Comparison of ENCODE assay signal across 11 mouse cellular contexts in the genomic region with DNA sequence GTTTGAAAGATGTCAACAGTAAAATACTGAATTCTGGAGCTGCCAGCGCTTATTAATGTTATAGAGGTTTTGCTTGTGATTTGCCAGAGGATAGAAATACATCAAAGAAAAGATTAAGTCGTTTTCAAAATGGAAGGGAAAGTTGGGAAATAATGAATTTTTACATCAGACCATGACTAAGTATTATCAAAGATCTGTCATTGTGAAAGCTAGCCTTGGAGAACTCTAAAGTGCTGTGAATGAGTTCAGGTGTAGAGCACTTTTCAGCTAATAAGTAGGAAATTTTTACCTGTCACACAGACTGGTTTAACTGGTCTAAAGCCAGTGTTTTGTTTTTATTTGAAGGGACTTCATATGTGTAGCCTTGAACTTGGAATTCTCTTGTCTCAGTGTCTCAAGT. TPM values are rescaled to one million over a fixed set of nuclear protein-coding genes. Genes with fewer than 3 reads are reported as not detected.
A peak's percentile ranks its signal among the peaks of the same experiment; 100 is the strongest.
DNase-seq lines count a peak whose midpoint lies in the region; ATAC-seq and TF ChIP-seq lines count a peak whose summit lies in the region.
"Had no signal": no experiment of that assay in that cellular context is flagged by ENCODE, and none has a peak within 500 bp of the region (broad histone marks: within the 10 kb centered on the region; RNA-seq: fewer than 3 reads in every experiment).

No protein-coding gene starts in this region.

- H3K4me1 ChIP-seq in heart, embryonic 15.5 days (replicated peaks) = peaks cover 11% of the 10 kb centered on the region
- H3K4me1 ChIP-seq in embryonic facial prominence, embryonic 10.5 days = peaks cover 29% of the 10 kb centered on the region
- peaks cover 9% of the 10 kb centered on the region for H3K4me1 ChIP-seq in hindbrain, postnatal 0 days (ENCODE audit: insufficient read depth, low read length)
- peaks cover 15% of the 10 kb centered on the region for H3K4me1 ChIP-seq in midbrain, embryonic 14.5 days (ENCODE audit: control insufficient read depth, insufficient read depth, low read length)

- no peak for ATAC-seq in heart, embryonic 15.5 days (replicated peaks; ENCODE audit: insufficient number of reproducible peaks, insufficient read depth, low FRiP score, low read depth)
- no peak for ATAC-seq in hindbrain, postnatal 0 days
- ATAC-seq in midbrain, embryonic 14.5 days (ENCODE audit: low FRiP score, low TSS enrichment) = no peak
- ATAC-seq: CD4-positive, CD25-positive, alpha-beta regulatory T cell, adult 4 months had no signal

- TF ChIP-seq CTCF in hindbrain, postnatal 0 days (IDR thresholded peaks at IDR 0.05; ENCODE audit: low read depth) = no peak

- peak overlapping the region; percentile 79 for H3K4me2 ChIP-seq in heart, embryonic 15.5 days
- H3K4me2 ChIP-seq in hindbrain, postnatal 0 days (ENCODE audit: low read depth, low read length) = peak overlapping the region; percentile 60
- H3K4me2 ChIP-seq in midbrain, embryonic 14.5 days (ENCODE audit: low read length) = peak overlapping the region; percentile 84

- no peak overlapping the region for H3K27ac ChIP-seq in heart, embryonic 15.5 days
- no peak overlapping the region for H3K27ac ChIP-seq in embryonic facial prominence, embryonic 10.5 days (replicated peaks)
- H3K27ac ChIP-seq in hindbrain, postnatal 0 days = peak overlapping the region; percentile 95; the same call in 1 of the 2 replicates
- H3K27ac ChIP-seq in midbrain, embryonic 14.5 days (replicated peaks; ENCODE audit: low read depth, low read length) = no peak overlapping the region

- no peaks in the 10 kb centered on the region for H3K27me3 ChIP-seq in heart, embryonic 15.5 days
- H3K27me3 ChIP-seq in embryonic facial prominence, embryonic 10.5 days (replicated peaks; ENCODE audit: low read depth, poor library complexity, severe bottlenecking) = 0 out of 2 replicates have a peak, but pooled peaks cover 5% of the 10 kb centered on the region
- H3K27me3 ChIP-seq in hindbrain, postnatal 0 days (ENCODE audit: insufficient read depth, low read length) = no peaks in the 10 kb centered on the region
- H3K27me3 ChIP-seq in midbrain, embryonic 14.5 days (ENCODE audit: control insufficient read depth, insufficient read depth, low read length) = no peaks in the 10 kb centered on the region

- no peaks in the 10 kb centered on the region for H3K9me3 ChIP-seq in heart, embryonic 15.5 days (replicated peaks)
- H3K9me3 ChIP-seq in embryonic facial prominence, embryonic 10.5 days = no peaks in the 10 kb centered on the region
- H3K9me3 ChIP-seq in hindbrain, postnatal 0 days (ENCODE audit: low read length) = no peaks in the 10 kb centered on the region
- H3K9me3 ChIP-seq in midbrain, embryonic 14.5 days (ENCODE audit: control insufficient read depth, low read length) = no peaks in the 10 kb centered on the region

- H3K9ac ChIP-seq in heart, embryonic 15.5 days = no peak overlapping the region
- H3K9ac ChIP-seq in hindbrain, postnatal 0 days (replicated peaks; ENCODE audit: low read length) = peak overlapping the region; percentile 81; the same call in 1 of the 2 replicates
- H3K9ac ChIP-seq in midbrain, embryonic 14.5 days (replicated peaks; ENCODE audit: low read length) = no peak overlapping the region

- 0 out of 2 replicates have a peak overlapping the region, but pooled peaks have one; percentile 74 for H3K4me3 ChIP-seq in heart, embryonic 15.5 days
- H3K4me3 ChIP-seq in embryonic facial prominence, embryonic 10.5 days = peak overlapping the region; percentile 80
- H3K4me3 ChIP-seq in hindbrain, postnatal 0 days (ENCODE audit: low read length) = peak overlapping the region; percentile 86
- no peak overlapping the region for H3K4me3 ChIP-seq in midbrain, embryonic 14.5 days (replicated peaks; ENCODE audit: low read depth, low read length)

- H3K36me3 ChIP-seq in heart, embryonic 15.5 days = no peaks in the 10 kb centered on the region
- H3K36me3 ChIP-seq in embryonic facial prominence, embryonic 10.5 days (replicated peaks) = peaks cover 3% of the 10 kb centered on the region; the same call in 1 of the 2 replicates
- no peaks in the 10 kb centered on the region for H3K36me3 ChIP-seq in hindbrain, postnatal 0 days (ENCODE audit: insufficient read depth, low read length)
- no peaks in the 10 kb centered on the region for H3K36me3 ChIP-seq in midbrain, embryonic 14.5 days (ENCODE audit: control insufficient read depth, insufficient read depth, low read length)

- DNase-seq in heart, adult 18-20 months = no peak
- DNase-seq in embryonic facial prominence, embryonic 10.5 days (ENCODE audit: low spot score) = no peak
- no peak for DNase-seq in hindbrain, postnatal 0 days (ENCODE audit: low spot score)
- DNase-seq in midbrain, embryonic 14.5 days = no peak
- DNase-seq in urinary bladder, adult 18-20 months (ENCODE audit: low spot score in 2 of 2) = no peak
- no peak for DNase-seq in heart, adult 8-10 months (ENCODE audit: low spot score)
- DNase-seq in adrenal gland, adult 8-10 months = no peak
- DNase-seq: adrenal gland, adult 2 months had no signal

- 71% methylated on average over 2 of the region's 2 CpGs for WGBS in heart, embryonic 15.5 days
- 75% methylated on average over 2 of the region's 2 CpGs for WGBS in embryonic facial prominence, embryonic 10.5 days
- 75% methylated on average over 2 of the region's 2 CpGs for WGBS in hindbrain, postnatal 0 days
- whole genome bisulfite sequencing in midbrain, embryonic 14.5 days = 59% methylated on average over 2 of the region's 2 CpGs

RNA-seq across cellular contexts. Expression of a gene that starts 14.0 kb away (rescaled TPM):
- polyA plus RNA-seq in heart, embryonic 15.5 days (2015; fragmentation: Nextera tagmentation; extraction: Ambion mirVana) = not detected in 2 replicates
- not detected for total RNA-seq in heart, adult 18-20 months (2021)
- not detected in 2 replicates for polyA plus RNA-seq in embryonic facial prominence, embryonic 10.5 days (2016; fragmentation: Nextera tagmentation; extraction: Ambion mirVana)
- total RNA-seq in hindbrain, postnatal 0 days (2014; rRNA removed) = not detected in 2 replicates
- not detected in 2 replicates for polyA plus RNA-seq in hindbrain, postnatal 0 days (2015; fragmentation: Nextera tagmentation; extraction: Ambion mirVana)
- polyA plus RNA-seq in midbrain, embryonic 14.5 days (2014; fragmentation: Nextera tagmentation; extraction: Ambion mirVana) = 0.29 TPM in 1 of 2 replicates, not detected in the other
- not detected for total RNA-seq in heart, adult 8-10 months (2022)
- total RNA-seq in adrenal gland, adult 8-10 months (2022) = under 1 TPM in 1 of 4 experiments, not detected in 3; 0.38 TPM
- total RNA-seq: adrenal gland, adult 2 months; layer of hippocampus, postnatal 14 days had no signal
- polyA plus RNA-seq: adrenal gland, adult 2 months; CD4-positive, CD25-positive, alpha-beta regulatory T cell, adult 4 months had no signal

RNA-seq across cellular contexts. Expression of a gene that starts 51.8 kb away (rescaled TPM):
- polyA plus RNA-seq in heart, embryonic 15.5 days (2015; fragmentation: Nextera tagmentation; extraction: Ambion mirVana) = 5.9 and 7.5 TPM in 2 replicates
- total RNA-seq in heart, adult 18-20 months (2021) = 10 to 100 TPM; 22.9 to 70.7 TPM
- 21.7 and 26.2 TPM in 2 replicates for polyA plus RNA-seq in embryonic facial prominence, embryonic 10.5 days (2016; fragmentation: Nextera tagmentation; extraction: Ambion mirVana)
- total RNA-seq in hindbrain, postnatal 0 days (2014; rRNA removed) = 102 and 127 TPM in 2 replicates
- polyA plus RNA-seq in hindbrain, postnatal 0 days (2015; fragmentation: Nextera tagmentation; extraction: Ambion mirVana) = 16.4 and 18.2 TPM in 2 replicates
- polyA plus RNA-seq in midbrain, embryonic 14.5 days (2014; fragmentation: Nextera tagmentation; extraction: Ambion mirVana) = 33.4 and 40.8 TPM in 2 replicates
- 10 to 100 TPM; 14.3 to 18.9 (median 16.8) TPM for total RNA-seq in heart, adult 8-10 months (2022)
- total RNA-seq in adrenal gland, adult 8-10 months (2022) = 100 to 1,000 TPM in 3 of 4 experiments, 10 to 100 TPM in 1; 81.4 to 339 (median 190) TPM

RNA-seq across cellular contexts. Expression of a gene that starts 51.9 kb away (rescaled TPM):
- polyA plus RNA-seq in heart, embryonic 15.5 days (2015; fragmentation: Nextera tagmentation; extraction: Ambion mirVana) = 15.5 and 20.1 TPM in 2 replicates
- total RNA-seq in heart, adult 18-20 months (2021) = 1 to 10 TPM; 6.6 to 8.3 TPM
- polyA plus RNA-seq in embryonic facial prominence, embryonic 10.5 days (2016; fragmentation: Nextera tagmentation; extraction: Ambion mirVana) = 41.3 TPM in 2 replicates
- total RNA-seq in hindbrain, postnatal 0 days (2014; rRNA removed) = 13.0 and 15.9 TPM in 2 replicates
- 24.7 and 25.6 TPM in 2 replicates for polyA plus RNA-seq in hindbrain, postnatal 0 days (2015; fragmentation: Nextera tagmentation; extraction: Ambion mirVana)
- polyA plus RNA-seq in midbrain, embryonic 14.5 days (2014; fragmentation: Nextera tagmentation; extraction: Ambion mirVana) = 27.6 and 31.0 TPM in 2 replicates
- total RNA-seq in heart, adult 8-10 months (2022) = 1 to 10 TPM; 8.0 to 8.2 (median 8.1) TPM
- 10 to 100 TPM; 13.6 to 33.0 (median 22.9) TPM for total RNA-seq in adrenal gland, adult 8-10 months (2022)
